Mouse (Mus musculus): ENCODE measurements around the gene Slc38a8. TPM values are rescaled to one million over a fixed set of nuclear protein-coding genes. Genes with fewer than 3 reads are reported as not detected.

Slc38a8 gene
- polyA plus RNA-seq (2015; fragmentation: Nextera tagmentation; extraction: Ambion mirVana), result not detected in 2 replicates

DNA sequence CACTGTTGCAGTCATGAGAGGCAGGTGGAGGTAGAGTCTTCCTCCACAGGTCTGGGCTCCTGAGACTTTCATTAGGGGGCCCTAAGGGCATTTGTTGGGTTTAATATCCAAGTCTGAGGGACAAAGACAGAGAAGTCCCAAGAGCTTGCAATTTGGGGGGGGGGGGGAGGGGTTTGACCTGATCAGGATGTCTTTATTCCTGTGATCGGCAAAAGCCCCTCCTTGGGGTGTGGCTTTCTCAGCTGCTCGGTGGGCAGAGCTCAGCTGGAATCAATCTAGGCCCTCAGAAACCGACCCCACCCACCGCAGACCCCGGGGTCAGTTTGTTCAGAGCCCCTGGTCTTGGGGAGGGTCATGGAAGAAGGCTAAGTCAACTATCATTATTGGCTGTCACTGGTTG, at the start of gene Slc38a8:
Gene Slc38a8, minus strand, starts transcription at position 101 of the 400 bp plus-strand sequence.
- Histone ChIP-seq H3K4me1 (replicated peaks; ENCODE audit: control insufficient read depth, insufficient read depth) (no peaks in the 10 kb centered on the region), H3K9me3 (ENCODE audit: control insufficient read depth, low read length) (no peaks in the 10 kb centered on the region), H3K9ac (ENCODE audit: low read length) (no peak within 1 kb of the TSS), H3K4me3 (ENCODE audit: low read depth, low read length) (no peak within 1 kb of the TSS), H3K27ac (replicated peaks) (no peak within 1 kb of the TSS), H3K4me2 (replicated peaks; ENCODE audit: low read depth) (no peak within 1 kb of the TSS), H3K27me3 (ENCODE audit: control insufficient read depth, insufficient read depth, low read length) (no peaks in the 10 kb centered on the region), H3K36me3 (ENCODE audit: control insufficient read depth, insufficient read depth, low read length) (no peaks in the 10 kb centered on the region; the same call in 1 of the 2 replicates)
- TF ChIP-seq EP300 (optimal IDR thresholded peaks at IDR 0.05) (no peak), CTCF (IDR thresholded peaks at IDR 0.05; ENCODE audit: low read depth) (no peak)
- ATAC-seq (ENCODE audit: low FRiP score, low TSS enrichment) (no peak), DNase-seq (ENCODE audit: low spot score) (no peak)
- 54% methylated on average over 5 of the region's 5 CpGs for WGBS

DNA sequence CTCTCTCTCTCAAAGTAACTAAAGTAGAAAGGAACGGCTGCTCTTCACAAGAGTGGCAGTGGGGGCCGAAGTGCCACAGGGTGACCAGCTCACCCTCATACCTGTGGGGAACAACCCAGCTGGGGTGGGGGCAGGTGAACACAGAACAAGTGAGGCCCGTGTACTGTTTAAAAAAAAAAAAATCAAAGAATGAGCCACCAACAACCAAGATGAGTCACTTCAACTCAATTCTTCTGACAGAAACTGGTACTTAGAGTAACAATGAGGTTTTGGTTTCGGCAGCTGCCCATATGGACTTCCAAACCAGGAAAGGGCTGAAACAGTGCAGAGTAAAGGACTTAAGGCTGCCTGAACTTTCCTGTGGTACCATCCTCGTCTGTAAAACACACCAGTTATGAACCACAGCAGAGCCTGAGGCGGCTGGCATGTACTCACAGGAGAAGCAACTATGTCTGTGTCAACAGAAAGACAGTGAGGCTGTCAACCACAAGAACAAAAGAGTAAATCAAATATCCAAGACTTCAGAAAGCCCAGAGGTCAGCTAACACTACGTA, 47.1 kb upstream of the Slc38a8 start:
- H3K9me3 ChIP-seq (ENCODE audit: control insufficient read depth, low read length), result no peaks in the 10 kb centered on the region
- H3K27me3 ChIP-seq (ENCODE audit: control insufficient read depth, insufficient read depth, low read length), result no peaks in the 10 kb centered on the region
- peaks cover 2% of the 10 kb centered on the region; the same call in 1 of the 2 replicates for H3K4me1 ChIP-seq (replicated peaks; ENCODE audit: control insufficient read depth, insufficient read depth)
- 49% methylated on average over 7 of the region's 7 CpGs for WGBS
- peaks cover 6% of the 10 kb centered on the region; the same call in 1 of the 2 replicates for H3K36me3 ChIP-seq (ENCODE audit: control insufficient read depth, insufficient read depth, low read length)
- no peak overlapping the region for H3K9ac ChIP-seq (ENCODE audit: low read length)
- H3K27ac ChIP-seq (replicated peaks), result 0 out of 2 replicates have a peak overlapping the region, but pooled peaks have one; percentile 18
- no peak overlapping the region for H3K4me3 ChIP-seq (ENCODE audit: low read depth, low read length)
- TF ChIP-seq CTCF (IDR thresholded peaks at IDR 0.05; ENCODE audit: low read depth) (no peak), EP300 (optimal IDR thresholded peaks at IDR 0.05) (no peak)
- no peak overlapping the region for H3K4me2 ChIP-seq (replicated peaks; ENCODE audit: low read depth)
- ATAC-seq (ENCODE audit: low FRiP score, low TSS enrichment) (no peak), DNase-seq (ENCODE audit: low spot score) (no peak)

DNA sequence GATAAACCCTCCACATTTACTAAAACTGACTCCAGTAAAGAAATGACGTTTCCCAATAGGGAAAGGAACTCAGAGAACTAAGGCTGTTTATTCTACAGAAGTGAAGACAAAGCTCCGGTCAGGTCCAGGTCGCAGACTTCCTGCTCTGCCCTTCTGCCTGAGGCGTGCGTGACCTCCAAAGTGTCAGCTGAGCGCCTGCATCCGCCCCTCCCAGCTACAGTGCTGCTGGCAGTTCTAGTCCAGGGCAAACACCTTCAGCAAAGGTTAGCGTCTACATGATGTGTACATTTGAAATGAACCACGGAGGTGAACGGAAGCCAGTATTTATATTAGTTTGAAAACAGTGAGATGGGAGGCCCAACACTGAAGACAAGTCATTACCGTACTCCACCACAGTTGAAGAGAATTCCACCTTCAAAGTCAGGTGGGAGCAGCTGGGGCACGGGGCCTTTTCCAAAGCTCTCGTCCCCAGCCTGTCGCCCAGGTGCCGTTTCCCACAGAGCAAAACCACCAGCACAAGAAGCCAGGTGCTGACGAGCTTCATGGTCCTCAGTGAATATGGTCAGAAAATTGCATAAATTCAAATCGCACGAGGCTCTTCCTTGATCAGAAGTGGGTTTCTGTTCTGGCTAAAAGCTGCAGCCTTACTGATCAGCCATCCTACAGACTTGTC, 45.7 kb upstream of the Slc38a8 start:
- no peaks in the 10 kb centered on the region for H3K9me3 ChIP-seq (ENCODE audit: control insufficient read depth, low read length)
- no peak for TF ChIP-seq CTCF (IDR thresholded peaks at IDR 0.05; ENCODE audit: low read depth)
- TF ChIP-seq EP300 (optimal IDR thresholded peaks at IDR 0.05), result no peak
- DNase-seq (ENCODE audit: low spot score) (peak; percentile 75), ATAC-seq (ENCODE audit: low FRiP score, low TSS enrichment) (peak; percentile 82)
- no peak overlapping the region for H3K4me3 ChIP-seq (ENCODE audit: low read depth, low read length)
- H3K4me1 ChIP-seq (replicated peaks; ENCODE audit: control insufficient read depth, insufficient read depth), result no peaks in the 10 kb centered on the region; the same call in 1 of the 2 replicates
- WGBS, result 46% methylated on average over 18 of the region's 18 CpGs
- H3K27me3 ChIP-seq (ENCODE audit: control insufficient read depth, insufficient read depth, low read length), result no peaks in the 10 kb centered on the region
- peak overlapping the region; percentile 35; the same call in 1 of the 2 replicates for H3K9ac ChIP-seq (ENCODE audit: low read length)
- H3K27ac ChIP-seq (replicated peaks), result no peak overlapping the region; the same call in 1 of the 2 replicates
- H3K4me2 ChIP-seq (replicated peaks; ENCODE audit: low read depth), result no peak overlapping the region
- H3K36me3 ChIP-seq (ENCODE audit: control insufficient read depth, insufficient read depth, low read length), result peaks cover 6% of the 10 kb centered on the region

DNA sequence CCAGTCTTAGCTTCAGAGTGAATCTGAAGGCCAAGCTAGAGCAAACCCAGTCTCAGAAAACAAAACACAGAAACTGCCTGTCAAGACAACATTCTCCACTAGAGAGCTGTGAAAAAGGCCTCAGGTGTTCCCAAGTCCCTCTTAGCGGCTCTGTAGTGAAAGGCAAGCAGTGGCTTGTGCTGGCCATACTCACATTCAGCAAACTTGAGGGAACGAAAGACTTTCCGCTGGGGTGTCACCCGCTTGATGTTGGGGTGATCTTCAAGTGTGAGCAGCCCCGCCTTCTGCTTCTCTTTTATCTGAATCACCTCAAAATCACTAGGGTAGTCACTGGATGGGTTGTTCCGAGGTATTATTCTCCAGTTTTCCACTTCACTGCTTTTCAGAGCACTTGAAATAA, 44.3 kb upstream of the Slc38a8 start:
- Histone ChIP-seq H3K9me3 (ENCODE audit: control insufficient read depth, low read length) (no peaks in the 10 kb centered on the region), H3K4me3 (ENCODE audit: low read depth, low read length) (no peak overlapping the region), H3K4me1 (replicated peaks; ENCODE audit: control insufficient read depth, insufficient read depth) (no peaks in the 10 kb centered on the region; the same call in 1 of the 2 replicates), H3K27ac (replicated peaks) (no peak overlapping the region), H3K27me3 (ENCODE audit: control insufficient read depth, insufficient read depth, low read length) (no peaks in the 10 kb centered on the region), H3K9ac (ENCODE audit: low read length) (no peak overlapping the region), H3K36me3 (ENCODE audit: control insufficient read depth, insufficient read depth, low read length) (peaks cover 15% of the 10 kb centered on the region), H3K4me2 (replicated peaks; ENCODE audit: low read depth) (no peak overlapping the region)
- TF ChIP-seq EP300 (optimal IDR thresholded peaks at IDR 0.05), result no peak
- TF ChIP-seq CTCF (IDR thresholded peaks at IDR 0.05; ENCODE audit: low read depth), result no peak
- no peak for DNase-seq (ENCODE audit: low spot score)
- 83% methylated on average over 6 of the region's 6 CpGs for WGBS
- no peak for ATAC-seq (ENCODE audit: low FRiP score, low TSS enrichment)

DNA sequence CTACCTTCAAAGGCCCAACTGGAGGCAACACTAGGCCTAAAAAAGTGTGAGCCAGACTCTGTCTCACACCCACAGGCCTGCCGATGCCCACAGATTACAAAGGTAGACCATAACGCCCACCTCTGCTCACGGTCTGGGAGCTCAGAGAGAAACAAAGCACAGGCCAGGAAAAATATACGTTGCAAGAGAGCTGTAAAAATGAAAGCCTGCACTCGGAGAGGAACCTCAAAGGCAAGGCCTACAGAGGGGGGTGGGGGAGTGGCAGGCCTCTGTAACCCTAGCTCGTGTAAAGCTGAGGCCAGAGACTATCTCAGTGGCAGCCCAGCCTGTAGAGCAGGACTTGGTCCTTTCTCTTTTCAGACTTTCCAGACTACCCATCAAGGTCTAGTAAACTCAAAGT, 43.7 kb upstream of the Slc38a8 start:
- no peak for ATAC-seq (ENCODE audit: low FRiP score, low TSS enrichment)
- DNase-seq (ENCODE audit: low spot score), result no peak
- Histone ChIP-seq H3K9me3 (ENCODE audit: control insufficient read depth, low read length) (no peaks in the 10 kb centered on the region), H3K4me1 (replicated peaks; ENCODE audit: control insufficient read depth, insufficient read depth) (no peaks in the 10 kb centered on the region; the same call in 1 of the 2 replicates), H3K4me3 (ENCODE audit: low read depth, low read length) (no peak overlapping the region), H3K9ac (ENCODE audit: low read length) (no peak overlapping the region), H3K36me3 (ENCODE audit: control insufficient read depth, insufficient read depth, low read length) (peaks cover 18% of the 10 kb centered on the region), H3K27ac (replicated peaks) (no peak overlapping the region), H3K4me2 (replicated peaks; ENCODE audit: low read depth) (no peak overlapping the region), H3K27me3 (ENCODE audit: control insufficient read depth, insufficient read depth, low read length) (no peaks in the 10 kb centered on the region)
- TF ChIP-seq CTCF (IDR thresholded peaks at IDR 0.05; ENCODE audit: low read depth) (no peak), EP300 (optimal IDR thresholded peaks at IDR 0.05) (no peak)
- 65% methylated on average over 6 of the region's 6 CpGs for WGBS

DNA sequence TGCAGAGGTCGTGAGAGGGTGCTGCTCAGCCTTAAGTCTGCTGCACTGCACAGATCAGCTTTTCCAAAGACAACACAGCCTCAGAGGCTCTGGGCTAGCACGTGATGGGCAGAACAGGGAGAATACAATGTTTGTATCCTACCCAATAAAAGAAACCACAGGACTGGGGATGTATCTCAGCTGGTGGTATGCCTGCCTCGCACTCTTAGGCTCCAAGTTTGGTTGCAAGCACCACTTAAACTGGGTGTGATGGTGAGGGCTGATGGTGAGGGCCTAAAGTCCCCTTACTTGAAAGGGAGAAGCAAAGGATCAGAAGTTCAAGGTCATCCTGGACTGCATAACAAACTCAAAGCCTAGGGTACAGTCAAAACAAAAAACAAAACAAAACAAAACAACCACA, 43.1 kb upstream of the Slc38a8 start:
- DNase-seq (ENCODE audit: low spot score) (peak; percentile 21), ATAC-seq (ENCODE audit: low FRiP score, low TSS enrichment) (0 out of 2 replicates have a peak, but pooled peaks have one; percentile 41)
- no peaks in the 10 kb centered on the region; the same call in 1 of the 2 replicates for H3K4me1 ChIP-seq (replicated peaks; ENCODE audit: control insufficient read depth, insufficient read depth)
- 72% methylated on average over 3 of the region's 3 CpGs for WGBS
- H3K4me3 ChIP-seq (ENCODE audit: low read depth, low read length), result no peak overlapping the region
- peaks cover 23% of the 10 kb centered on the region for H3K36me3 ChIP-seq (ENCODE audit: control insufficient read depth, insufficient read depth, low read length)
- H3K27ac ChIP-seq (replicated peaks), result no peak overlapping the region
- no peak overlapping the region for H3K4me2 ChIP-seq (replicated peaks; ENCODE audit: low read depth)
- H3K27me3 ChIP-seq (ENCODE audit: control insufficient read depth, insufficient read depth, low read length), result no peaks in the 10 kb centered on the region
- no peaks in the 10 kb centered on the region for H3K9me3 ChIP-seq (ENCODE audit: control insufficient read depth, low read length)
- no peak overlapping the region for H3K9ac ChIP-seq (ENCODE audit: low read length)
- TF ChIP-seq CTCF (IDR thresholded peaks at IDR 0.05; ENCODE audit: low read depth), result no peak
- no peak for TF ChIP-seq EP300 (optimal IDR thresholded peaks at IDR 0.05)

Measured in stomach, postnatal 0 days (tissue).